ENCODE assay signal across 8 mouse cellular contexts in genomic region chr9:99569071-99569397, GRCm38 (mm10). TPM values are rescaled to one million over a fixed set of nuclear protein-coding genes. Genes with fewer than 3 reads are reported as not detected.
A peak's percentile ranks its signal among the peaks of the same experiment; 100 is the strongest.
DNase-seq lines count a peak whose midpoint lies in the region; ATAC-seq and TF ChIP-seq lines count a peak whose summit lies in the region.

No protein-coding gene starts in this region.

- TF ChIP-seq POLR2A in testis, adult 2 months (IDR thresholded peaks at IDR 0.05; ENCODE audit: control insufficient read depth, low read depth, low read length), result no peak

- peaks cover 20% of the 10 kb centered on the region for H3K4me1 ChIP-seq in erythroblast, embryonic 14.5 days (ENCODE audit: control insufficient read depth)
- peaks cover 3% of the 10 kb centered on the region for H3K4me1 ChIP-seq in testis, adult 2 months (ENCODE audit: control insufficient read depth, insufficient read depth, low read length)
- peaks cover 13% of the 10 kb centered on the region for H3K4me1 ChIP-seq in liver, embryonic 11.5 days (replicated peaks; ENCODE audit: control insufficient read depth, insufficient read depth, low read length)
- peaks cover 5% of the 10 kb centered on the region for H3K4me1 ChIP-seq in stomach, embryonic 16.5 days (ENCODE audit: control insufficient read depth, insufficient read depth, low read length)

- DNase-seq in testis, postnatal 10 days (ENCODE audit: low spot score), result no peak
- DNase-seq in liver, embryonic 11.5 days (ENCODE audit: low spot score), result no peak
- no peak for DNase-seq in layer of hippocampus, postnatal 25 days (ENCODE audit: extremely low spot score in 1 of 2, low spot score in 1 of 2)

- ATAC-seq in erythroblast, adult 5-6 weeks (replicated peaks; ENCODE audit: low FRiP score, poor library complexity, severe bottlenecking), result no peak; the same call in 1 of the 2 replicates
- ATAC-seq in liver, embryonic 11.5 days (replicated peaks; ENCODE audit: low FRiP score), result no peak
- no peak for ATAC-seq in stomach, embryonic 16.5 days (ENCODE audit: insufficient read depth, low FRiP score)
- ATAC-seq in activated CD4-positive, CD25-positive, alpha-beta regulatory T cell, adult 4 months, result no peak

- H3K27me3 ChIP-seq in erythroblast, embryonic 14.5 days (ENCODE audit: control insufficient read depth), result no peaks in the 10 kb centered on the region
- no peaks in the 10 kb centered on the region for H3K27me3 ChIP-seq in testis, adult 2 months (ENCODE audit: control insufficient read depth, insufficient read depth, low read length)
- H3K27me3 ChIP-seq in liver, embryonic 11.5 days (replicated peaks; ENCODE audit: control insufficient read depth, insufficient read depth, low read length), result no peaks in the 10 kb centered on the region
- no peaks in the 10 kb centered on the region for H3K27me3 ChIP-seq in stomach, embryonic 16.5 days (ENCODE audit: control insufficient read depth, insufficient read depth, low read length)

- H3K9ac ChIP-seq in liver, embryonic 11.5 days (ENCODE audit: low read depth, low read length), result peak overlapping the region; percentile 96
- H3K9ac ChIP-seq in stomach, embryonic 16.5 days (ENCODE audit: low read length), result peak overlapping the region; percentile 98

- no peaks in the 10 kb centered on the region for H3K36me3 ChIP-seq in erythroblast, embryonic 14.5 days (ENCODE audit: control insufficient read depth)
- H3K36me3 ChIP-seq in testis, adult 2 months (ENCODE audit: control insufficient read depth, insufficient read depth, low read length), result no peaks in the 10 kb centered on the region
- H3K36me3 ChIP-seq in liver, embryonic 11.5 days (ENCODE audit: control insufficient read depth, insufficient read depth, low read length), result no peaks in the 10 kb centered on the region
- no peaks in the 10 kb centered on the region for H3K36me3 ChIP-seq in stomach, embryonic 16.5 days (ENCODE audit: control insufficient read depth, insufficient read depth, low read length)

- H3K4me3 ChIP-seq in erythroblast, embryonic 14.5 days (replicated peaks), result peak overlapping the region; percentile 98
- H3K4me3 ChIP-seq in testis, adult 2 months (ENCODE audit: control insufficient read depth, low read depth, low read length), result peak overlapping the region; percentile 91
- H3K4me3 ChIP-seq in liver, embryonic 11.5 days (ENCODE audit: low read depth, low read length), result peak overlapping the region; percentile 97
- peak overlapping the region; percentile 90 for H3K4me3 ChIP-seq in stomach, embryonic 16.5 days (replicated peaks; ENCODE audit: low read length)

- TF ChIP-seq CTCF in testis, adult 2 months (IDR thresholded peaks at IDR 0.05; ENCODE audit: control insufficient read depth, insufficient read depth, insufficient replicate concordance, low read depth, low read length), result no peak

- 2% methylated on average over 9 of the region's 9 CpGs for WGBS in liver, embryonic 11.5 days
- 2% methylated on average over 9 of the region's 9 CpGs for WGBS in stomach, embryonic 16.5 days

- no peaks in the 10 kb centered on the region for H3K9me3 ChIP-seq in erythroblast, embryonic 14.5 days (ENCODE audit: control insufficient read depth, low read length)
- H3K9me3 ChIP-seq in liver, embryonic 11.5 days (ENCODE audit: control insufficient read depth, low read length), result no peaks in the 10 kb centered on the region
- H3K9me3 ChIP-seq in stomach, embryonic 16.5 days (replicated peaks; ENCODE audit: control insufficient read depth, low read length), result no peaks in the 10 kb centered on the region

- H3K27ac ChIP-seq in testis, adult 2 months (ENCODE audit: control insufficient read depth, insufficient read depth, low read depth, low read length), result peak overlapping the region; percentile 68; the same call in 1 of the 2 replicates
- peak overlapping the region; percentile 95 for H3K27ac ChIP-seq in liver, embryonic 11.5 days (ENCODE audit: low read depth, low read length)
- peak overlapping the region; percentile 99 for H3K27ac ChIP-seq in stomach, embryonic 16.5 days (ENCODE audit: low read length)

- peak overlapping the region; percentile 65 for H3K4me2 ChIP-seq in liver, embryonic 11.5 days
- peak overlapping the region; percentile 84 for H3K4me2 ChIP-seq in stomach, embryonic 16.5 days (ENCODE audit: low read depth, low read length)

RNA-seq across cellular contexts. Expression of gene Armc8, which starts 0.3 kb away (rescaled TPM):
- 0.19 and 0.24 TPM in 2 replicates for polyA plus RNA-seq in erythroblast, embryonic 14.5 days (2012)
- total RNA-seq in erythroblast, adult 5-6 weeks (2015; ENCODE audit: low replicate concordance), result 17.6 and 34.0 TPM in 2 replicates
- 14.4 and 19.3 TPM in 2 replicates for total RNA-seq in erythroblast, adult 5-6 weeks (2017; ENCODE audit: low replicate concordance)
- polyA plus RNA-seq in testis, adult 2 months (2012; rRNA removed), result 9.7 and 11.9 TPM in 2 replicates
- polyA plus RNA-seq in liver, embryonic 11.5 days (2014; fragmentation: Nextera tagmentation; extraction: Ambion mirVana), result 19.5 and 23.7 TPM in 2 replicates
- polyA plus RNA-seq in stomach, embryonic 16.5 days (2015; fragmentation: Nextera tagmentation; extraction: Ambion mirVana), result 23.4 and 24.2 TPM in 2 replicates
- 10 to 100 TPM; 24.0 to 27.4 TPM for polyA plus RNA-seq in activated CD4-positive, CD25-positive, alpha-beta regulatory T cell, adult 4 months (2017; shearing (Covaris generic))
- total RNA-seq in layer of hippocampus, postnatal 25 days (2021), result 10 to 100 TPM; 50.8 to 57.2 TPM

RNA-seq across cellular contexts. Expression of gene Dbr1, which starts 6.6 kb away (rescaled TPM):
- polyA plus RNA-seq in erythroblast, embryonic 14.5 days (2012), result 2.1 TPM in 2 replicates
- total RNA-seq in erythroblast, adult 5-6 weeks (2015; ENCODE audit: low replicate concordance), result 2.5 and 6.9 TPM in 2 replicates
- total RNA-seq in erythroblast, adult 5-6 weeks (2017; ENCODE audit: low replicate concordance), result 11.2 and 14.5 TPM in 2 replicates
- 3.0 and 3.6 TPM in 2 replicates for polyA plus RNA-seq in testis, adult 2 months (2012; rRNA removed)
- 36.5 and 39.7 TPM in 2 replicates for polyA plus RNA-seq in liver, embryonic 11.5 days (2014; fragmentation: Nextera tagmentation; extraction: Ambion mirVana)
- 27.3 and 28.6 TPM in 2 replicates for polyA plus RNA-seq in stomach, embryonic 16.5 days (2015; fragmentation: Nextera tagmentation; extraction: Ambion mirVana)
- 10 to 100 TPM; 18.4 to 23.7 TPM for polyA plus RNA-seq in activated CD4-positive, CD25-positive, alpha-beta regulatory T cell, adult 4 months (2017; shearing (Covaris generic))
- total RNA-seq in layer of hippocampus, postnatal 25 days (2021), result 10 to 100 TPM; 13.5 to 14.3 TPM

RNA-seq across cellular contexts. Expression of gene A4gnt, which starts 43.3 kb away (rescaled TPM):
- polyA plus RNA-seq in erythroblast, embryonic 14.5 days (2012), result not detected in 2 replicates
- total RNA-seq in erythroblast, adult 5-6 weeks (2015; ENCODE audit: low replicate concordance), result not detected in 2 replicates
- not detected in 2 replicates for total RNA-seq in erythroblast, adult 5-6 weeks (2017; ENCODE audit: low replicate concordance)
- not detected in 2 replicates for polyA plus RNA-seq in testis, adult 2 months (2012; rRNA removed)
- not detected in 2 replicates for polyA plus RNA-seq in liver, embryonic 11.5 days (2014; fragmentation: Nextera tagmentation; extraction: Ambion mirVana)
- polyA plus RNA-seq in stomach, embryonic 16.5 days (2015; fragmentation: Nextera tagmentation; extraction: Ambion mirVana), result 2.2 and 2.9 TPM in 2 replicates
- not detected for polyA plus RNA-seq in activated CD4-positive, CD25-positive, alpha-beta regulatory T cell, adult 4 months (2017; shearing (Covaris generic))
- total RNA-seq in layer of hippocampus, postnatal 25 days (2021), result not detected
